Mouse (Mus musculus) MEL (cell line): ENCODE data around the gene Rrp8. TPM values are rescaled to one million over a fixed set of nuclear protein-coding genes. Genes with fewer than 3 reads are reported as not detected.

Experiments
- DNase-seq: peaks from one replicate; pipeline ENCODE4 v3.0.0; 2011; ENCODE audit warnings: low read depth, low spot score
- H3K27ac ChIP-seq: 2 replicates; pipeline ENCODE4 v1.5.1; 2012; ENCODE audit warnings: low read depth, mild to moderate bottlenecking, control low read depth, low read length, moderate library complexity; ENCODE audit not compliant: control insufficient read depth
- H3K27me3 ChIP-seq, 2 experiments: fragments of 150-350 bp in 1 of 2; sonication (generic) in 1 of 2; 2 replicates each; pipeline ENCODE4 v1.6.1; 2012; ENCODE audit warnings: low read length in 2 of 2, mild to moderate bottlenecking in 2 of 2, improper control_type of control experiment in 1 of 2, moderate library complexity in 1 of 2; ENCODE audit not compliant: insufficient read depth in 2 of 2, control insufficient read depth in 1 of 2
- H3K36me3 ChIP-seq, 2 experiments: 2 replicates each; pipeline ENCODE4 v1.6.1; 2012 to 2014; ENCODE audit warnings: low read length in 2 of 2, improper control_type of control experiment in 1 of 2, inconsistent platforms in 1 of 2, mild to moderate bottlenecking in 1 of 2; ENCODE audit not compliant: insufficient read depth in 2 of 2, control insufficient read depth in 1 of 2
- H3K4me1 ChIP-seq, 2 experiments: fragments of 150-350 bp in 1 of 2; sonication (generic) in 1 of 2; 2 replicates each; pipeline ENCODE4 v1.6.1; 2012; ENCODE audit warnings: low read length in 2 of 2, improper control_type of control experiment in 1 of 2, mild to moderate bottlenecking in 1 of 2; ENCODE audit not compliant: insufficient read depth in 2 of 2, control insufficient read depth in 1 of 2
- H3K4me3 ChIP-seq, 2 experiments: fragments of 150-350 bp in 1 of 2; sonication (generic) in 1 of 2; 2 replicates each; pipeline ENCODE4 v1.5.1; 2012; ENCODE audit warnings: low read depth in 2 of 2, low read length in 2 of 2, mild to moderate bottlenecking in 2 of 2, moderate library complexity in 2 of 2, control low read depth in 1 of 2, improper control_type of control experiment in 1 of 2; ENCODE audit not compliant: control insufficient read depth in 1 of 2, insufficient read depth in 1 of 2
- H3K79me2 ChIP-seq: 2 replicates; pipeline ENCODE4 v1.6.1; 2012; ENCODE audit warnings: mild to moderate bottlenecking, low read length, moderate library complexity; ENCODE audit not compliant: control insufficient read depth, poor library complexity, insufficient read depth
- H3K9ac ChIP-seq: 2 replicates; pipeline ENCODE4 v1.6.1; 2012; ENCODE audit warnings: low read depth, mild to moderate bottlenecking, control low read depth, low read length, moderate library complexity; ENCODE audit not compliant: control insufficient read depth, poor library complexity, severe bottlenecking
- H3K9me3 ChIP-seq: fragments of 150-350 bp; sonication (generic); replicated peaks from 2 replicates; pipeline ENCODE4 v1.6.1; 2012; ENCODE audit warnings: mild to moderate bottlenecking, low read length, improper control_type of control experiment, moderate library complexity; ENCODE audit not compliant: insufficient read depth
- CHD1 ChIP-seq: IDR thresholded peaks from 2 replicates; pipeline ENCODE4 v1.6.1; 2012; ENCODE audit warnings: low read depth, mild to moderate bottlenecking, inconsistent platforms, low read length, improper control_type of control experiment
- CTCF ChIP-seq, 3 experiments: IDR thresholded peaks in 2 of 3; conservative IDR thresholded peaks in 1 of 3; 2 replicates each; pipeline ENCODE4 v1.5.1; 2011 to 2012; ENCODE audit warnings: low read length in 3 of 3, low read depth in 2 of 3, mild to moderate bottlenecking in 2 of 3, improper control_type of control experiment in 1 of 3, inconsistent platforms in 1 of 3, mixed read lengths in 1 of 3, moderate library complexity in 1 of 3; ENCODE audit not compliant: control insufficient read depth in 1 of 3, insufficient read depth in 1 of 3, poor library complexity in 1 of 3, severe bottlenecking in 1 of 3
- E2F4 ChIP-seq: IDR thresholded peaks from 2 replicates; pipeline ENCODE4 v1.6.1; 2011; ENCODE audit warnings: low read depth, low read length, improper control_type of control experiment, borderline replicate concordance
- EP300 ChIP-seq, 2 experiments: IDR thresholded peaks; 2 replicates each; pipeline ENCODE4 v1.6.1; 2011; ENCODE audit warnings: improper control_type of control experiment in 2 of 2, low read length in 2 of 2, low read depth in 1 of 2, mild to moderate bottlenecking in 1 of 2
- GABPA ChIP-seq: IDR thresholded peaks from 2 replicates; pipeline ENCODE4 v1.6.1; 2012; ENCODE audit warnings: low read depth, mild to moderate bottlenecking, inconsistent platforms, low read length, improper control_type of control experiment, moderate library complexity
- KAT2A ChIP-seq: conservative IDR thresholded peaks from 2 replicates; pipeline ENCODE4 v1.6.1; 2012; ENCODE audit warnings: low read depth, low read length, improper control_type of control experiment, inconsistent platforms
- MAZ ChIP-seq: IDR thresholded peaks from 2 replicates; pipeline ENCODE4 v1.6.1; 2012; ENCODE audit warnings: low read depth, mild to moderate bottlenecking, inconsistent platforms, low read length, improper control_type of control experiment
- MEF2A ChIP-seq: IDR thresholded peaks from 2 replicates; pipeline ENCODE4 v1.6.1; 2014; ENCODE audit warnings: low read depth, mild to moderate bottlenecking, inconsistent platforms, low read length, improper control_type of control experiment; ENCODE audit not compliant: poor library complexity, insufficient replicate concordance, severe bottlenecking; ENCODE audit errors: extremely low read depth
- MXI1 ChIP-seq: IDR thresholded peaks from 2 replicates; pipeline ENCODE4 v1.6.1; 2011; ENCODE audit warnings: mild to moderate bottlenecking, low read depth, low read length, improper control_type of control experiment
- MYB ChIP-seq: IDR thresholded peaks from 2 replicates; pipeline ENCODE4 v1.6.1; 2011; ENCODE audit warnings: mild to moderate bottlenecking, low read depth, low read length, improper control_type of control experiment
- MYC ChIP-seq: IDR thresholded peaks from 2 replicates; pipeline ENCODE4 v1.6.1; 2011; ENCODE audit warnings: low read depth, mild to moderate bottlenecking, low read length, improper control_type of control experiment, moderate library complexity
- NELFE ChIP-seq: IDR thresholded peaks from 2 replicates; pipeline ENCODE4 v1.6.1; 2011; ENCODE audit warnings: low read depth, low read length, improper control_type of control experiment
- POLR2A ChIP-seq, 2 experiments: IDR thresholded peaks; 2 replicates each; pipeline ENCODE4 v1.6.1; 2011 to 2012; ENCODE audit warnings: low read length in 2 of 2, mild to moderate bottlenecking in 2 of 2, control low read depth in 1 of 2, improper control_type of control experiment in 1 of 2, low read depth in 1 of 2, moderate library complexity in 1 of 2; ENCODE audit not compliant: control insufficient read depth in 1 of 2, insufficient read depth in 1 of 2, poor library complexity in 1 of 2
- POLR2AphosphoS2 ChIP-seq: IDR thresholded peaks from 2 replicates; pipeline ENCODE4 v1.6.1; 2011; ENCODE audit warnings: low read length, improper control_type of control experiment
- SIN3A ChIP-seq: IDR thresholded peaks from 2 replicates; pipeline ENCODE4 v1.6.1; 2012; ENCODE audit warnings: low read length, improper control_type of control experiment, inconsistent platforms
- SMC3 ChIP-seq: IDR thresholded peaks from 2 replicates; pipeline ENCODE4 v1.6.1; 2011; ENCODE audit warnings: low read depth, low read length, improper control_type of control experiment
- TAL1 ChIP-seq: IDR thresholded peaks from 2 replicates; pipeline ENCODE4 v1.6.1; 2012; ENCODE audit warnings: mild to moderate bottlenecking, inconsistent platforms, low read length, moderate library complexity, mixed read lengths
- TCF12 ChIP-seq: IDR thresholded peaks from 2 replicates; pipeline ENCODE4 v1.6.1; 2014; ENCODE audit warnings: low read depth, mild to moderate bottlenecking, inconsistent platforms, low read length, improper control_type of control experiment, moderate library complexity
- USF1 ChIP-seq: IDR thresholded peaks from 2 replicates; pipeline ENCODE4 v1.6.1; 2014; ENCODE audit warnings: low read depth, mild to moderate bottlenecking, inconsistent platforms, low read length, improper control_type of control experiment, moderate library complexity
- USF2 ChIP-seq, 2 experiments: IDR thresholded peaks; 2 replicates each; pipeline ENCODE4 v1.6.1; 2011 to 2012; ENCODE audit warnings: improper control_type of control experiment in 2 of 2, low read length in 2 of 2, borderline replicate concordance in 1 of 2, inconsistent platforms in 1 of 2, low read depth in 1 of 2, mild to moderate bottlenecking in 1 of 2; ENCODE audit not compliant: insufficient read depth in 1 of 2
- polyA plus RNA-seq, 2 experiments: library from polyadenylated mRNA; stranded (reverse) in 1 of 2; unstranded in 1 of 2; fragments of >175 nt in 1 of 2; fragments of >200 nt in 1 of 2; gene quantifications; 2 replicates each; pipeline versions ENCODE4 v1.2.1 to v1.2.4; 2012; ENCODE audit warnings: low replicate concordance in 2 of 2, low read depth in 1 of 2; ENCODE audit not compliant: insufficient read length in 2 of 2, insufficient read depth in 1 of 2, missing spikeins in 1 of 2
- total RNA-seq: library from RNA; depleted of rRNA; stranded (reverse); fragments of 300-350 nt; gene quantifications from 2 replicates; pipeline ENCODE4 v1.2.3, GENCODE M21; 2012

The Rrp8 gene
- total and polyA plus RNA-seq, 3 experiments: 54.2 to 66.9 TPM; not detected in 1

GRCm38 (mm10) chr7:105721916-105722315 is 15.3 kb downstream of the Rrp8 start:
- no peak for TF ChIP-seq SMC3
- TF ChIP-seq USF2 (IDR thresholded peaks at IDR 0.05; ENCODE audit: borderline replicate concordance in 1 of 2, insufficient read depth in 1 of 2, low read depth in 1 of 2, low read length in 2 of 2): no peak
- TF ChIP-seq MAZ: no peak
- TF ChIP-seq EP300 (IDR thresholded peaks at IDR 0.05; ENCODE audit: low read depth in 1 of 2, low read length in 2 of 2): no peak
- no peak for TF ChIP-seq MXI1
- TF ChIP-seq KAT2A: no peak
- no peak for TF ChIP-seq USF1
- no peak for TF ChIP-seq CHD1
- no peak for TF ChIP-seq CTCF (IDR thresholded peaks at IDR 0.05 in 2 of 3, conservative IDR thresholded peaks at IDR 0.05 in 1 of 3; ENCODE audit: control insufficient read depth in 1 of 3, insufficient read depth in 1 of 3, low read depth in 2 of 3, low read length in 3 of 3, poor library complexity in 1 of 3, severe bottlenecking in 1 of 3)
- TF ChIP-seq SIN3A: no peak
- no peak for TF ChIP-seq MYC
- TF ChIP-seq MEF2A: no peak
- no peak for TF ChIP-seq TCF12
- no peak for TF ChIP-seq POLR2A (IDR thresholded peaks at IDR 0.05; ENCODE audit: control insufficient read depth in 1 of 2, insufficient read depth in 1 of 2, low read depth in 1 of 2, low read length in 2 of 2, poor library complexity in 1 of 2)
- TF ChIP-seq MYB: no peak
- TF ChIP-seq GABPA: no peak
- no peak for TF ChIP-seq NELFE
- TF ChIP-seq POLR2AphosphoS2: no peak
- TF ChIP-seq TAL1: no peak
- no peaks in the 10 kb centered on the region for H3K9me3 ChIP-seq
- H3K4me1 ChIP-seq: no peaks in the 10 kb centered on the region
- H3K4me3 ChIP-seq: no peak overlapping the region
- no peaks in the 10 kb centered on the region for H3K27me3 ChIP-seq
- H3K9ac ChIP-seq: no peak overlapping the region
- no peak overlapping the region for H3K27ac ChIP-seq
- no peaks in the 10 kb centered on the region for H3K36me3 ChIP-seq
- no peaks in the 10 kb centered on the region for H3K79me2 ChIP-seq
- DNase-seq: no peak

- Histone ChIP-seq H3K4me1 (no peaks in the 10 kb centered on the region), H3K79me2 (no peaks in the 10 kb centered on the region), H3K27ac (no peak overlapping the region), H3K4me3 (no peak overlapping the region), H3K27me3 (no peaks in the 10 kb centered on the region), H3K9ac (no peak overlapping the region), H3K9me3 (no peaks in the 10 kb centered on the region), H3K36me3 (no peaks in the 10 kb centered on the region)
- DNase-seq: peak; percentile 38
- TF ChIP-seq CTCF (IDR thresholded peaks at IDR 0.05 in 2 of 3, conservative IDR thresholded peaks at IDR 0.05 in 1 of 3; ENCODE audit: control insufficient read depth in 1 of 3, insufficient read depth in 1 of 3, low read depth in 2 of 3, low read length in 3 of 3, poor library complexity in 1 of 3, severe bottlenecking in 1 of 3): peak; percentile 41 to 55 (median 53)
- TF ChIP-seq E2F4: no peak
These were observed 21.8 kb downstream of the Rrp8 start for GRCm38 (mm10) chr7:105715366-105715765.
